Comparison of ENCODE assay signal across 17 mouse cellular contexts in genomic region chr1:57330228-57330627, GRCm38 (mm10). TPM values are rescaled to one million over a fixed set of nuclear protein-coding genes. Genes with fewer than 3 reads are reported as not detected.
DNase-seq lines count a peak whose midpoint lies in the region; ATAC-seq lines count a peak whose summit lies in the region.
"Had no signal": no experiment of that assay in that cellular context is flagged by ENCODE, and none has a peak within 500 bp of the region (broad histone marks: within the 10 kb centered on the region; RNA-seq: fewer than 3 reads in every experiment).

No protein-coding gene starts in this region.

- no peak overlapping the region for H3K4me2 ChIP-seq in forebrain, embryonic 14.5 days (ENCODE audit: low read length)
- H3K4me2 ChIP-seq in midbrain, embryonic 15.5 days = no peak overlapping the region
- H3K4me2 ChIP-seq: embryonic facial prominence, embryonic 15.5 days; heart, embryonic 13.5 days had no signal

- 18% methylated on average over 6 of the region's 6 CpGs for WGBS in forebrain, embryonic 14.5 days
- WGBS in midbrain, embryonic 15.5 days = 64% methylated on average over 6 of the region's 6 CpGs

- no peaks in the 10 kb centered on the region for H3K27me3 ChIP-seq in forebrain, embryonic 14.5 days (replicated peaks; ENCODE audit: control insufficient read depth, insufficient read depth, low read length)
- H3K27me3 ChIP-seq in midbrain, embryonic 15.5 days (replicated peaks) = no peaks in the 10 kb centered on the region
- H3K27me3 ChIP-seq: embryonic facial prominence, embryonic 15.5 days; heart, embryonic 13.5 days; megakaryocyte, embryonic 14.5 days had no signal

- no peaks in the 10 kb centered on the region for H3K9me3 ChIP-seq in forebrain, embryonic 14.5 days (replicated peaks; ENCODE audit: control insufficient read depth, low read length)
- no peaks in the 10 kb centered on the region for H3K9me3 ChIP-seq in midbrain, embryonic 15.5 days
- H3K9me3 ChIP-seq: embryonic facial prominence, embryonic 15.5 days; heart, embryonic 13.5 days had no signal

- H3K4me3 ChIP-seq in forebrain, embryonic 14.5 days (ENCODE audit: low read depth, low read length) = no peak overlapping the region
- H3K4me3 ChIP-seq in midbrain, embryonic 15.5 days = no peak overlapping the region
- H3K4me3 ChIP-seq: embryonic facial prominence, embryonic 15.5 days; gastrocnemius, adult 2 months; heart, embryonic 13.5 days; megakaryocyte, embryonic 14.5 days had no signal

- no peaks in the 10 kb centered on the region for H3K36me3 ChIP-seq in forebrain, embryonic 14.5 days (ENCODE audit: control insufficient read depth, insufficient read depth, low read length)
- H3K36me3 ChIP-seq in midbrain, embryonic 15.5 days (replicated peaks) = no peaks in the 10 kb centered on the region
- H3K36me3 ChIP-seq: embryonic facial prominence, embryonic 15.5 days; heart, embryonic 13.5 days had no signal

- peak; percentile 79 for DNase-seq in left cerebral cortex, postnatal 4 days
- no peak for DNase-seq in left cerebral cortex, postnatal 36 days (ENCODE audit: low spot score in 2 of 2)
- DNase-seq in cerebellum, adult 18-20 months = peak; percentile 41 to 47
- DNase-seq in forebrain, embryonic 14.5 days (ENCODE audit: low spot score) = peak; percentile 96
- DNase-seq in ovary, postnatal 10 days (ENCODE audit: low spot score) = no peak
- DNase-seq in gastrocnemius, postnatal 4 days (ENCODE audit: low spot score in 2 of 2) = no peak
- no peak for DNase-seq in kidney, postnatal 25 days
- DNase-seq: adrenal gland, adult 2 months; gastrocnemius, adult 2 months; kidney, postnatal 4 days; lung, adult 18-20 months; right cerebral cortex, postnatal 4 days had no signal

- intact Hi-C loops in left cerebral cortex, postnatal 4 days (cut with DNase I) = no loop called here
- intact Hi-C loops in left cerebral cortex, postnatal 36 days (cut with DNase I) = no loop called here

- H3K9ac ChIP-seq in forebrain, embryonic 14.5 days (ENCODE audit: low read length) = no peak overlapping the region
- no peak overlapping the region for H3K9ac ChIP-seq in midbrain, embryonic 15.5 days
- H3K9ac ChIP-seq: embryonic facial prominence, embryonic 15.5 days; heart, embryonic 13.5 days had no signal

- no peak overlapping the region for H3K27ac ChIP-seq in forebrain, embryonic 14.5 days (ENCODE audit: low read depth, low read length)
- no peak overlapping the region for H3K27ac ChIP-seq in midbrain, embryonic 15.5 days
- H3K27ac ChIP-seq: embryonic facial prominence, embryonic 15.5 days; gastrocnemius, adult 2 months; heart, embryonic 13.5 days had no signal

- ATAC-seq in forebrain, embryonic 14.5 days = peak; percentile 91
- peak; percentile 49 for ATAC-seq in midbrain, embryonic 15.5 days (replicated peaks)
- ATAC-seq: CD4-positive, CD25-positive, alpha-beta regulatory T cell, adult 4 months had no signal

- peaks cover 21% of the 10 kb centered on the region for H3K4me1 ChIP-seq in forebrain, embryonic 14.5 days (ENCODE audit: control insufficient read depth, insufficient read depth, low read length)
- H3K4me1 ChIP-seq in midbrain, embryonic 15.5 days = peaks cover 6% of the 10 kb centered on the region
- H3K4me1 ChIP-seq: embryonic facial prominence, embryonic 15.5 days had no signal

RNA-seq across cellular contexts. Expression of gene 1700066M21Rik, which starts 47.2 kb away (rescaled TPM):
- 10 to 100 TPM; 20.7 to 21.5 TPM for total RNA-seq in left cerebral cortex, postnatal 4 days (2021)
- 10 to 100 TPM; 21.9 to 23.4 TPM for total RNA-seq in left cerebral cortex, postnatal 36 days (2021)
- 30.3 and 36.8 TPM in 2 replicates for polyA plus RNA-seq in forebrain, embryonic 14.5 days (2014; fragmentation: Nextera tagmentation; extraction: Ambion mirVana)
- polyA plus RNA-seq in midbrain, embryonic 15.5 days (2015; fragmentation: Nextera tagmentation; extraction: Ambion mirVana) = 16.8 and 17.3 TPM in 2 replicates
- total RNA-seq in gastrocnemius, postnatal 4 days (2021) = 1 to 10 TPM; 3.5 to 3.8 TPM

Comparison
In these comparisons a context has a peak if more than half of its experiments do, and no peak if none do; other contexts are left out.
1. DNase-seq: peak in left cerebral cortex, postnatal 4 days (single experiment), cerebellum, adult 18-20 months (2 of 2) and forebrain, embryonic 14.5 days (single experiment); none in left cerebral cortex, postnatal 36 days (0 of 2), ovary, postnatal 10 days (single experiment), gastrocnemius, postnatal 4 days (0 of 2) and kidney, postnatal 25 days (0 of 2).
2. RNA of gene 1700066M21Rik, which starts 47.2 kb away (total RNA-seq): 21.9 to 23.4 TPM in left cerebral cortex, postnatal 36 days and 20.7 to 21.5 TPM in left cerebral cortex, postnatal 4 days; 3.5 to 3.8 TPM in gastrocnemius, postnatal 4 days; every median in the first group is over 4 times any median in the second.